Comparison of ENCODE assay signal across 15 mouse cellular contexts in the genomic region with DNA sequence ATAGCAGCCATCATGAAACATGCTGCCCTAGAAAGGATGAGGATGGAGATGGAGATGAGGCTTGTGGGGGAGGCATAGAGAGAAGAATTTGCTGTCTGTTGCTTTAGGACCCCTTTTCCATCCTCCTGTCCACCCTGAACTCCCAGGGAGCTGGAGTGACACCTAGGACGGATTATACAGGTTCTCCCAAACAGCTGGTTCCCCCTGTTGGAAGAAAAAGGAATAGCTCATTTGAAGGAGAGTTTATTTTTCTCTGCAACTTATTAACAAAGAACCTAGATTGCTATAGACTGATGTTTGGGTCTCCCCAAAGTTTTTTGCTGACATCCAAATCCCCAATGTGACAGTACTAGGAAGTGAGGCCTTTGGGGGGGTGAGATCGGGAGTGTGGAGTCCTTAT. TPM values are rescaled to one million over a fixed set of nuclear protein-coding genes. Genes with fewer than 3 reads are reported as not detected.
A peak's percentile ranks its signal among the peaks of the same experiment; 100 is the strongest.
DNase-seq lines count a peak whose midpoint lies in the region; ATAC-seq and TF ChIP-seq lines count a peak whose summit lies in the region.
"Had no signal": no experiment of that assay in that cellular context is flagged by ENCODE, and none has a peak within 500 bp of the region (broad histone marks: within the 10 kb centered on the region; RNA-seq: fewer than 3 reads in every experiment).

No protein-coding gene starts in this region.

- no peak for TF ChIP-seq EP300 in lung, postnatal 0 days (IDR thresholded peaks at IDR 0.05)

- H3K27me3 ChIP-seq in intestine, postnatal 0 days (replicated peaks; ENCODE audit: control insufficient read depth, insufficient read depth, low read length), result no peaks in the 10 kb centered on the region
- no peaks in the 10 kb centered on the region; the same call in 1 of the 2 replicates for H3K27me3 ChIP-seq in intestine, embryonic 16.5 days (replicated peaks; ENCODE audit: control insufficient read depth, insufficient read depth, low read length)
- 0 out of 2 replicates have a peak, but pooled peaks cover 1% of the 10 kb centered on the region for H3K27me3 ChIP-seq in lung, postnatal 0 days (replicated peaks; ENCODE audit: insufficient read depth, low read length)

- H3K9ac ChIP-seq in intestine, postnatal 0 days (ENCODE audit: low read depth, low read length), result no peak overlapping the region
- no peak overlapping the region for H3K9ac ChIP-seq in intestine, embryonic 16.5 days (ENCODE audit: low read depth, low read length)
- no peak overlapping the region for H3K9ac ChIP-seq in lung, postnatal 0 days (replicated peaks; ENCODE audit: low read depth)

- DNase-seq in lung, postnatal 0 days (ENCODE audit: low spot score), result no peak
- DNase-seq in lung, postnatal 25 days (ENCODE audit: low spot score), result no peak
- peak; percentile 26 for DNase-seq in NIH3T3 (ENCODE audit: low read depth)
- peak; percentile 26 for DNase-seq in naive thymus-derived CD4-positive, alpha-beta T cell, adult 2 months (ENCODE audit: low read depth)
- DNase-seq in frontal cortex, postnatal 14 days (ENCODE audit: low spot score in 2 of 2), result no peak
- DNase-seq: cerebellum, adult 18-20 months; kidney, postnatal 25 days; midbrain, embryonic 14.5 days; right cerebral cortex, postnatal 4 days; thymus, postnatal 14 days had no signal

- ATAC-seq in intestine, postnatal 0 days, result no peak
- no peak for ATAC-seq in intestine, embryonic 16.5 days
- no peak for ATAC-seq in lung, postnatal 0 days
- ATAC-seq: forebrain, embryonic 14.5 days; hindbrain, postnatal 0 days had no signal

- peak; percentile 60 for TF ChIP-seq CTCF in intestine, postnatal 0 days (IDR thresholded peaks at IDR 0.05; ENCODE audit: low read depth)
- TF ChIP-seq CTCF in lung, postnatal 0 days (IDR thresholded peaks at IDR 0.05), result peak; percentile 25; the same call in 1 of the 2 replicates

- 19% methylated on average over 2 of the region's 2 CpGs for WGBS in intestine, postnatal 0 days
- 36% methylated on average over 2 of the region's 2 CpGs for WGBS in intestine, embryonic 16.5 days
- 34% methylated on average over 2 of the region's 2 CpGs for WGBS in lung, postnatal 0 days

- peaks cover 4% of the 10 kb centered on the region; the same call in 1 of the 2 replicates for H3K4me1 ChIP-seq in intestine, postnatal 0 days (replicated peaks; ENCODE audit: control insufficient read depth, insufficient read depth, low read length)
- H3K4me1 ChIP-seq in intestine, embryonic 16.5 days (ENCODE audit: control insufficient read depth, insufficient read depth, low read length), result peaks cover 7% of the 10 kb centered on the region
- H3K4me1 ChIP-seq in lung, postnatal 0 days (ENCODE audit: insufficient read depth, low read depth, low read length), result peaks cover 5% of the 10 kb centered on the region; the same call in 1 of the 2 replicates

- no peak overlapping the region for H3K27ac ChIP-seq in intestine, postnatal 0 days (ENCODE audit: low read depth, low read length)
- H3K27ac ChIP-seq in intestine, embryonic 16.5 days (ENCODE audit: low read length), result no peak overlapping the region
- no peak overlapping the region for H3K27ac ChIP-seq in lung, postnatal 0 days (ENCODE audit: low read length)
- H3K27ac ChIP-seq: hindbrain, postnatal 0 days had no signal

- H3K36me3 ChIP-seq in intestine, postnatal 0 days (ENCODE audit: control insufficient read depth, insufficient read depth), result no peaks in the 10 kb centered on the region; the same call in 1 of the 2 replicates
- no peaks in the 10 kb centered on the region for H3K36me3 ChIP-seq in intestine, embryonic 16.5 days (ENCODE audit: control insufficient read depth, insufficient read depth, low read length)
- H3K36me3 ChIP-seq in lung, postnatal 0 days (ENCODE audit: insufficient read depth, low read length), result no peaks in the 10 kb centered on the region

- H3K4me2 ChIP-seq in intestine, postnatal 0 days (replicated peaks; ENCODE audit: low read depth), result no peak overlapping the region
- H3K4me2 ChIP-seq in intestine, embryonic 16.5 days (ENCODE audit: low read depth, low read length), result no peak overlapping the region
- H3K4me2 ChIP-seq in lung, postnatal 0 days (replicated peaks; ENCODE audit: low read depth, low read length), result no peak overlapping the region

- no peak overlapping the region for H3K4me3 ChIP-seq in intestine, postnatal 0 days (ENCODE audit: low read depth, low read length)
- no peak overlapping the region for H3K4me3 ChIP-seq in intestine, embryonic 16.5 days (ENCODE audit: low read length)
- no peak overlapping the region for H3K4me3 ChIP-seq in lung, postnatal 0 days (ENCODE audit: low read depth, low read length)

- no peaks in the 10 kb centered on the region for H3K9me3 ChIP-seq in intestine, postnatal 0 days (ENCODE audit: control insufficient read depth)
- H3K9me3 ChIP-seq in intestine, embryonic 16.5 days (ENCODE audit: control insufficient read depth, low read length), result no peaks in the 10 kb centered on the region
- H3K9me3 ChIP-seq in lung, postnatal 0 days (ENCODE audit: low read length), result no peaks in the 10 kb centered on the region

RNA-seq across cellular contexts. Expression of a gene that starts 2.1 kb away (rescaled TPM):
- polyA plus RNA-seq in intestine, postnatal 0 days (2015; fragmentation: Nextera tagmentation; extraction: Ambion mirVana), result 76.2 and 78.4 TPM in 2 replicates
- 84.5 and 90.9 TPM in 2 replicates for polyA plus RNA-seq in intestine, embryonic 16.5 days (2015; fragmentation: Nextera tagmentation; extraction: Ambion mirVana)
- 62.0 and 63.5 TPM in 2 replicates for polyA plus RNA-seq in lung, postnatal 0 days (2015; fragmentation: Nextera tagmentation; extraction: Ambion mirVana)

RNA-seq across cellular contexts. Expression of a gene that starts 12.7 kb away (rescaled TPM):
- polyA plus RNA-seq in intestine, postnatal 0 days (2015; fragmentation: Nextera tagmentation; extraction: Ambion mirVana), result 10.7 and 12.5 TPM in 2 replicates
- polyA plus RNA-seq in intestine, embryonic 16.5 days (2015; fragmentation: Nextera tagmentation; extraction: Ambion mirVana), result 27.3 and 28.2 TPM in 2 replicates
- polyA plus RNA-seq in lung, postnatal 0 days (2015; fragmentation: Nextera tagmentation; extraction: Ambion mirVana), result 14.2 and 18.5 TPM in 2 replicates

RNA-seq across cellular contexts. Expression of a gene that starts 41.1 kb away (rescaled TPM):
- 41.2 and 46.7 TPM in 2 replicates for polyA plus RNA-seq in intestine, postnatal 0 days (2015; fragmentation: Nextera tagmentation; extraction: Ambion mirVana)
- polyA plus RNA-seq in intestine, embryonic 16.5 days (2015; fragmentation: Nextera tagmentation; extraction: Ambion mirVana), result 40.0 and 40.2 TPM in 2 replicates
- polyA plus RNA-seq in lung, postnatal 0 days (2015; fragmentation: Nextera tagmentation; extraction: Ambion mirVana), result 32.8 and 33.4 TPM in 2 replicates

RNA-seq across cellular contexts. Expression of a gene that starts 43.9 kb away (rescaled TPM):
- polyA plus RNA-seq in intestine, postnatal 0 days (2015; fragmentation: Nextera tagmentation; extraction: Ambion mirVana), result not detected in 2 replicates
- 0.04 TPM in 1 of 2 replicates, not detected in the other for polyA plus RNA-seq in intestine, embryonic 16.5 days (2015; fragmentation: Nextera tagmentation; extraction: Ambion mirVana)
- 0.04 and 0.05 TPM in 2 replicates for polyA plus RNA-seq in lung, postnatal 0 days (2015; fragmentation: Nextera tagmentation; extraction: Ambion mirVana)
- polyA plus RNA-seq: liver, embryonic 16.5 days; midbrain, embryonic 14.5 days had no signal

RNA-seq across cellular contexts. Expression of a gene that starts 54.7 kb away (rescaled TPM):
- not detected in 2 replicates for polyA plus RNA-seq in intestine, postnatal 0 days (2015; fragmentation: Nextera tagmentation; extraction: Ambion mirVana)
- polyA plus RNA-seq in intestine, embryonic 16.5 days (2015; fragmentation: Nextera tagmentation; extraction: Ambion mirVana), result 0.12 and 0.27 TPM in 2 replicates
- polyA plus RNA-seq in lung, postnatal 0 days (2015; fragmentation: Nextera tagmentation; extraction: Ambion mirVana), result 0.50 and 0.60 TPM in 2 replicates
- polyA plus RNA-seq: liver, embryonic 16.5 days had no signal

Comparison
In these comparisons a context has a peak if more than half of its experiments do, and no peak if none do; other contexts are left out.
1. DNase-seq: peak in NIH3T3 (single experiment) and naive thymus-derived CD4-positive, alpha-beta T cell, adult 2 months (single experiment); none in lung, postnatal 0 days (single experiment), lung, postnatal 25 days (single experiment) and frontal cortex, postnatal 14 days (0 of 2).